Mouse (Mus musculus) midbrain, embryonic 13.5 days (tissue): Measurements from ENCODE around the gene Lhx5. TPM values are rescaled to one million over a fixed set of nuclear protein-coding genes. Genes with fewer than 3 reads are reported as not detected.
A peak's percentile ranks its signal among the peaks of the same experiment; 100 is the strongest.

Experiments used
- ATAC-seq: fragments of 200-750 bp; cut with Nextera tagmentation; 2 replicates; pipeline ENCODE4 v1.8.0; 2017; ENCODE audit warnings: mild to moderate bottlenecking, moderate TSS enrichment, moderate library complexity
- H3K27ac ChIP-seq: fragments of 300-500 bp; sonication (generic); 2 replicates; pipeline ENCODE4 v1.5.1; 2015; ENCODE audit warnings: inconsistent platforms, mild to moderate bottlenecking, moderate library complexity
- H3K27me3 ChIP-seq: fragments of 300-500 bp; sonication (generic); 2 replicates; pipeline ENCODE4 v1.6.1; 2015; ENCODE audit warnings: mild to moderate bottlenecking, inconsistent platforms
- H3K36me3 ChIP-seq: fragments of 300-500 bp; sonication (generic); 2 replicates; pipeline ENCODE4 v1.6.1; 2015; ENCODE audit warnings: mild to moderate bottlenecking, inconsistent platforms
- H3K4me1 ChIP-seq: fragments of 300-500 bp; sonication (generic); replicated peaks from 2 replicates; pipeline ENCODE4 v1.6.1; 2015; ENCODE audit warnings: inconsistent platforms
- H3K4me2 ChIP-seq: fragments of 300-500 bp; sonication (generic); replicated peaks from 2 replicates; pipeline ENCODE4 v1.6.1; 2015; ENCODE audit warnings: moderate library complexity, mild to moderate bottlenecking, inconsistent platforms
- H3K4me3 ChIP-seq: fragments of 300-500 bp; sonication (generic); replicated peaks from 2 replicates; pipeline ENCODE4 v1.5.1; 2015; ENCODE audit warnings: mild to moderate bottlenecking, inconsistent platforms
- H3K9ac ChIP-seq: fragments of 300-500 bp; sonication (generic); replicated peaks from 2 replicates; pipeline ENCODE4 v1.6.1; 2015; ENCODE audit warnings: mild to moderate bottlenecking, inconsistent platforms
- H3K9me3 ChIP-seq: fragments of 300-500 bp; sonication (generic); 2 replicates; pipeline ENCODE4 v1.6.1; 2016; ENCODE audit warnings: mild to moderate bottlenecking, inconsistent platforms
- WGBS: fragments of 180-500 bp; shearing (Covaris S2); methylation state at CpG from one replicate; pipeline ENCODE4 v1.1.7; 2015; 5-methylcytosine and 5-hydroxymethylcytosine counted together
- polyA plus RNA-seq: library from polyadenylated mRNA; unstranded; fragments of >200 nt; fragmentation: Nextera tagmentation; extraction: Ambion mirVana; gene quantifications from 2 replicates; pipeline ENCODE4 v1.2.1, GENCODE M21; 2015

The Lhx5 gene
- polyA plus RNA-seq, 1 experiment from 2014 or later = 55.0 TPM

GRCm38 (mm10) chr5:120420106-120420505, 11.4 kb upstream of the Lhx5 start:
- no peaks in the 10 kb centered on the region for H3K9me3 ChIP-seq
- no peak overlapping the region for H3K9ac ChIP-seq
- no peak overlapping the region for H3K4me3 ChIP-seq
- H3K27ac ChIP-seq = no peak overlapping the region
- peaks cover 16% of the 10 kb centered on the region for H3K4me1 ChIP-seq
- WGBS = 91% methylated on average over 8 of the region's 8 CpGs
- H3K27me3 ChIP-seq = peaks cover 82% of the 10 kb centered on the region
- H3K36me3 ChIP-seq = no peaks in the 10 kb centered on the region
- no peak for ATAC-seq
- H3K4me2 ChIP-seq = no peak overlapping the region

- WGBS = under 1% methylated on average over 19 of the region's 19 CpGs
- no peaks in the 10 kb centered on the region for H3K9me3 ChIP-seq
- H3K4me1 ChIP-seq = peaks cover 40% of the 10 kb centered on the region
- peaks cover 91% of the 10 kb centered on the region for H3K27me3 ChIP-seq
- H3K4me2 ChIP-seq = peak overlapping the region; percentile 58
- no peaks in the 10 kb centered on the region for H3K36me3 ChIP-seq
- peak overlapping the region; percentile 95 for H3K27ac ChIP-seq
- ATAC-seq = no peak
- peak overlapping the region; percentile 62 for H3K4me3 ChIP-seq
- peak overlapping the region; percentile 77 for H3K9ac ChIP-seq
These were observed 7.5 kb upstream of the Lhx5 start for GRCm38 (mm10) chr5:120424039-120424438.

- Histone ChIP-seq H3K27me3 (peaks cover 90% of the 10 kb centered on the region), H3K9me3 (no peaks in the 10 kb centered on the region), H3K9ac (peak overlapping the region; percentile 77), H3K27ac (peak overlapping the region; percentile 95), H3K4me2 (peak overlapping the region; percentile 58), H3K36me3 (no peaks in the 10 kb centered on the region), H3K4me3 (peak overlapping the region; percentile 62), H3K4me1 (peaks cover 40% of the 10 kb centered on the region)
- ATAC-seq = no peak
- WGBS = under 1% methylated on average over 11 of the region's 11 CpGs
These were observed 6.8 kb upstream of the Lhx5 start for GRCm38 (mm10) chr5:120424657-120425056.

GRCm38 (mm10) chr5:120425711-120426110, 5.8 kb upstream of the Lhx5 start:
- H3K36me3 ChIP-seq = no peaks in the 10 kb centered on the region
- no peak for ATAC-seq
- peak overlapping the region; percentile 95 for H3K27ac ChIP-seq
- peaks cover 90% of the 10 kb centered on the region for H3K27me3 ChIP-seq
- H3K4me1 ChIP-seq = peaks cover 40% of the 10 kb centered on the region
- H3K4me3 ChIP-seq = peak overlapping the region; percentile 62
- peak overlapping the region; percentile 77 for H3K9ac ChIP-seq
- peak overlapping the region; percentile 58 for H3K4me2 ChIP-seq
- H3K9me3 ChIP-seq = no peaks in the 10 kb centered on the region
- WGBS = 0% methylated on average over 17 of the region's 20 CpGs

- peak overlapping the region; percentile 82 for H3K9ac ChIP-seq
- 0% methylated on average over 10 of the region's 10 CpGs for WGBS
- no peaks in the 10 kb centered on the region for H3K9me3 ChIP-seq
- no peaks in the 10 kb centered on the region for H3K36me3 ChIP-seq
- no peak for ATAC-seq
- peaks cover 90% of the 10 kb centered on the region for H3K27me3 ChIP-seq
- peak overlapping the region; percentile 72 for H3K4me2 ChIP-seq
- peak overlapping the region; percentile 92 for H3K27ac ChIP-seq
- H3K4me1 ChIP-seq = peaks cover 34% of the 10 kb centered on the region
- peak overlapping the region; percentile 62 for H3K4me3 ChIP-seq
These were observed 4.9 kb upstream of the Lhx5 start for GRCm38 (mm10) chr5:120426572-120426971.

- H3K4me1 ChIP-seq = peaks cover 35% of the 10 kb centered on the region
- peak overlapping the region; percentile 82 for H3K9ac ChIP-seq
- H3K4me3 ChIP-seq = peak overlapping the region; percentile 62
- peaks cover 90% of the 10 kb centered on the region for H3K27me3 ChIP-seq
- H3K9me3 ChIP-seq = no peaks in the 10 kb centered on the region
- no peaks in the 10 kb centered on the region for H3K36me3 ChIP-seq
- H3K27ac ChIP-seq = peak overlapping the region; percentile 92
- under 1% methylated on average over 33 of the region's 33 CpGs for WGBS
- ATAC-seq = no peak
- H3K4me2 ChIP-seq = peak overlapping the region; percentile 72
These were observed 4.0 kb upstream of the Lhx5 start for GRCm38 (mm10) chr5:120427451-120427938.

- Histone ChIP-seq H3K4me1 (peaks cover 35% of the 10 kb centered on the region), H3K4me3 (peak overlapping the region; percentile 62), H3K36me3 (no peaks in the 10 kb centered on the region), H3K27me3 (peaks cover 89% of the 10 kb centered on the region), H3K9me3 (no peaks in the 10 kb centered on the region), H3K27ac (peak overlapping the region; percentile 92), H3K9ac (peak overlapping the region; percentile 82), H3K4me2 (peak overlapping the region; percentile 72)
- 2% methylated on average over 21 of the region's 21 CpGs for whole genome bisulfite sequencing
- ATAC-seq = no peak
These were observed 3.2 kb upstream of the Lhx5 start for GRCm38 (mm10) chr5:120428189-120428838.

- WGBS = 2% methylated on average over 5 of the region's 6 CpGs
- H3K27me3 ChIP-seq = peaks cover 92% of the 10 kb centered on the region
- ATAC-seq = no peak
- no peaks in the 10 kb centered on the region for H3K36me3 ChIP-seq
- peak overlapping the region; percentile 72 for H3K4me2 ChIP-seq
- H3K4me3 ChIP-seq = peak overlapping the region; percentile 62
- H3K4me1 ChIP-seq = peaks cover 34% of the 10 kb centered on the region
- peak overlapping the region; percentile 82 for H3K9ac ChIP-seq
- no peaks in the 10 kb centered on the region for H3K9me3 ChIP-seq
- H3K27ac ChIP-seq = peak overlapping the region; percentile 92
These were observed 2.5 kb upstream of the Lhx5 start for GRCm38 (mm10) chr5:120428990-120429389.

- no peaks in the 10 kb centered on the region for H3K9me3 ChIP-seq
- peaks cover 31% of the 10 kb centered on the region for H3K4me1 ChIP-seq
- H3K27me3 ChIP-seq = peaks cover 94% of the 10 kb centered on the region
- H3K4me3 ChIP-seq = peak overlapping the region; percentile 62
- 9% methylated on average over 6 of the region's 6 CpGs for WGBS
- ATAC-seq = no peak
- H3K27ac ChIP-seq = peak overlapping the region; percentile 92
- H3K4me2 ChIP-seq = peak overlapping the region; percentile 72
- H3K9ac ChIP-seq = peak overlapping the region; percentile 70
- no peaks in the 10 kb centered on the region for H3K36me3 ChIP-seq
These were observed 1.8 kb upstream of the Lhx5 start for GRCm38 (mm10) chr5:120429692-120430091.

- Histone ChIP-seq H3K4me2 (peak overlapping the region; percentile 72), H3K36me3 (no peaks in the 10 kb centered on the region), H3K4me3 (peak overlapping the region; percentile 62), H3K9me3 (no peaks in the 10 kb centered on the region), H3K27ac (peak overlapping the region; percentile 96), H3K9ac (peak overlapping the region; percentile 83), H3K4me1 (peaks cover 44% of the 10 kb centered on the region), H3K27me3 (peaks cover 96% of the 10 kb centered on the region)
- under 1% methylated on average over 30 of the region's 30 CpGs for WGBS
- ATAC-seq = no peak
These were observed 407 bp upstream of the Lhx5 start for GRCm38 (mm10) chr5:120431001-120431583.

GRCm38 (mm10) chr5:120432486-120433015, 1.1 kb downstream of the Lhx5 start:
- H3K9me3 ChIP-seq = no peaks in the 10 kb centered on the region
- H3K4me3 ChIP-seq = peak overlapping the region; percentile 62
- no peaks in the 10 kb centered on the region for H3K36me3 ChIP-seq
- no peak for ATAC-seq
- H3K27ac ChIP-seq = peak overlapping the region; percentile 96
- H3K4me2 ChIP-seq = peak overlapping the region; percentile 72
- peaks cover 93% of the 10 kb centered on the region for H3K27me3 ChIP-seq
- peaks cover 45% of the 10 kb centered on the region for H3K4me1 ChIP-seq
- peak overlapping the region; percentile 83 for H3K9ac ChIP-seq
- WGBS = 0% methylated on average over 9 of the region's 9 CpGs

- Histone ChIP-seq H3K4me3 (peak overlapping the region; percentile 62), H3K27ac (peak overlapping the region; percentile 96), H3K4me2 (peak overlapping the region; percentile 72), H3K27me3 (peaks cover 91% of the 10 kb centered on the region), H3K9ac (peak overlapping the region; percentile 83), H3K4me1 (peaks cover 45% of the 10 kb centered on the region), H3K9me3 (no peaks in the 10 kb centered on the region), H3K36me3 (no peaks in the 10 kb centered on the region)
- WGBS = under 1% methylated on average over 13 of the region's 13 CpGs
- no peak for ATAC-seq
These were observed 1.7 kb downstream of the Lhx5 start for GRCm38 (mm10) chr5:120433135-120433760.
